Mouse (Mus musculus) natural killer cell, adult 2 months (primary cell): ENCODE data around the gene Susd3.

Experiments
- DNase-seq, 2 experiments: peaks; one replicate each; pipeline ENCODE4 v3.0.0; 2022; ENCODE audit warnings: low spot score in 2 of 2

Gene Susd3

DNA sequence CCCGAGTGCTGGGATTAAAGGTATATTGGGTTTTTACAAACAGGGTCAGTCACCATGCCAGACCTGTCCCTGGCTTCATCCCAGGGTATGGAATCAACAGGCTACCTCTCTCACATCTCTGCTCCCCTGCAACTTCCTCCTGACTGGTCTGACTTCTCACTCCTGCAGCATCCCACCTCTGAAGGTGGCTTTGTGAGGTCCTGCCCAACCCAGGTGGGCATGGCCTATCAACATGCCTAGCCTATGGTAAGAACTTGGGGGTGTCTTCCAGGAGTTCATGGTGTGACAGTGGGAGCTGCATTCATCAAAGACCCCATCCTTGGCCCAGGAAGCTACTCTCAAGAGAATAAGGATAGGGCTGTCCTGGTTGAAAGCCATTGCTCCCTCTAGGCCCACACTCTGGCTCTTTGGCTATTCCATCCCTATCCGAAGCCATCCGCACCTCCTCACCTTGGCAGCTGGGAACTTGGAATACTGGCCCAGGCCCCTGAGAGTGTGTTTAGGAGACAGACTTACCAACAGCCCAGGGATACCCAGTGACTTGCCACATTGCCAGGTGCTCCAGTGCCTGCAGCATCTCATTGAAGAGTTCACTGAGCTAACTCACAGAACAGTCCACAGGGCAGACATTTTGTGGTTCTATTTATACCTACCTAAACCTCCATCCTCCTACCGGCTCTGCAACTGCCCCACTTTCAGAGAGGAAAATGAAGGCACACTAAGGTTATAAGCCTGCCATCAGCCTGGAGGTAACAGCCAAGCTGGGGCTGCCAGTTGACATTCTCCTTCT lies 35.6 kb downstream of the Susd3 start:
- no peak for DNase-seq

DNA sequence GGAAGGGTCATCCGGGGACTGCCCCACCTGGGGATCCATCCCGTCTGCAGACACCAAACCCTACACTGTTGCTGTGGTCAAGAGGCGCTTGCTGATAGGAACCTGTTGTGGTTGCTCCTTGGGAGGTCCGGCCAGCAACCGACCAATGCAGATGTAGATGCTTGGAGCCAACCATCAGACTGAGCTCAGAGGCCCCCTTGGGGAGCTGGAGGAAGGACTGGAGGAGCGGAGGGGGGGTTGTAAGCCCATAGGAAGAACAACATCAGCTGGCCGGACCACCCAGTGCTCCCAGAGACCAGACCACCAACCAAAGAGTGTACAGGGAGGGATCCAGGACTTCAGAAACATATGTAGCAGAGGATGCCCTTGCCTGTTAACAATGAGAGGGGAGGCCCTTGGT lies 39.2 kb downstream of the Susd3 start:
- DNase-seq = no peak

DNA sequence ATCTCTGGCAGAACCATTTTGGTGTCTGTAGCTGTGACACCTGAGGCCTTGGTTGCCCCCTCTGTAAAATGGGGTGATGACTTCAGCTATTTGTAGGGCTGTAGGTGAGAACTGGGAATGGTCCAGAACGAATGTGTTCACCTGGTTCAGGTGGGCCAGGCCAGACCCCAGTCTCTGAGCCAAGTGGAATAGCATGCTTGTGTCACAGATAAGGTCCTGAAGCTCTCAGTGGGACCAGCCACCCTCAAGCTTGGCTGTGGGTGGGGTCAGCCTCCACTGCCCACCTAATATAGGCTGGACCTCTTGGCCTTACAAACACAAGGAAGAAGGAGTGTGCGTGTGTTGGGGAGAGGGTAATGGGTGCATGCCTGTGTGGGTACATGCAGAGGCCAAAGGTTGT lies 42.2 kb downstream of the Susd3 start:
- DNase-seq = no peak

DNA sequence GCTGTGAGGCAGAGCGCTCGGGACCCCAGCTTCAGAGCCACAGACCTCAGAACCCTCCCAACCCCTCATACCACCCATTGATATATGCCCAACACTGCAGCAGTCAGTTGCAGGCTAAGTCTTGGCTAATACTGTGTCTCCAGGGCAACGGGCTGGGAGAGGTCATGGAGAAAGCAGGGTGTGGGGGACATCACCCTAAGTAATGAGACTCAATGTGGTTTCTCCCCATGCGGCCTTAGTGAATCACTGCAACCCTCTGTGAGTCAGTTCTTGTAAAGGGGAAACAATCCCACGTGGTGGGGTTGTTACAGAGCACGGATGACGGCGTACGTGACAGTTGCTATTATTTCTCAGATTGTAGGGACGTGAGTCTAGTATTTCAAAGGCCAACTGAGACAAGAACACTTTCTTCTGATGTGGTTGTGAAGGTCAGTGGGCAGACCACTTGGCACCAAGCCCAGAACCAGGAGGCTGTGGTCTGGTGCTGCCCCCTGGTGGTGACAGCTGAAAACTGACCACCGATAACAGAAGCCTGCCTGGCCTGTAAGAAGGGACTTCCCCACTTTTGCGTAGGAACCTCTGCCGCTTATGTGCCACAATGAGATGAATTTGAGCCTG lies 43.0 kb downstream of the Susd3 start:
- peak; percentile 95 to 98 for DNase-seq

DNA sequence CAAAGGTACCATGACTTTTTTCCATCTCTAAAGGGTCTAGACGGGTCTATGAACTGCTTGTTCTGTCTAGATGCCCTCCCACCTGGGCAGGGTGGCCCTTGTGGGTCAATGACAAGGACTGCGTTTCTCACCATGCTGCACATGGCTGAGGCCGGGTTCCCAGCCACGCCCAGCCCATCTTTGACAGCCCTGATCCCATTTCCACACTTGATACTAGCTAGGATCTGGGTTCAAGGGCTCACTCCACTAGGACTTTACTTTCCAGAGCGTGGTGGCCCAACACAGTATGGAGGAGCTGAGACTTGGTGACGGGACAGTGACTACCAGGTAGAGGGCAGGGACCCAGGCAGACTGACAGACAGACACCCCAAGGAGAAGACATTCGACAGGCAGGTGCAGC lies 46.0 kb downstream of the Susd3 start:
- DNase-seq = no peak

DNA sequence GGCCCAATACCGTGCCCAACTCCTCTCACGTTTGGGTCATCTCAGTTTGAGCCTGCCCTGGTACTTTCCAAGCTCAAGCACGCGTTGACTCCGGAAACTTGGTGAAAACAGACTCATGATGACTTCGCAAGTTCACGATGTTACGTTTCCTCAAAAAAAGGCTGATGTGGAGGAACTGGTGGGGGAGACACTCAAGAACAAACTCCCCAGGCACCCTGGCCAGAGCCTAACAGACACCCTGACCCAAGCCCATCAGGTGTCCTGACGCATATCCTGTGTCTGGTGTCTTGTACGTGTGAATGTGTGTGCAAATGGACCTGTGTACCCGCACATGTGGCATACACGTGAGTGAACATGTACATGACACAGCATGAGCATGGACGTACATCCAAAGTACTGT lies 47.8 kb downstream of the Susd3 start:
- DNase-seq = peak; percentile 66 to 78

DNA sequence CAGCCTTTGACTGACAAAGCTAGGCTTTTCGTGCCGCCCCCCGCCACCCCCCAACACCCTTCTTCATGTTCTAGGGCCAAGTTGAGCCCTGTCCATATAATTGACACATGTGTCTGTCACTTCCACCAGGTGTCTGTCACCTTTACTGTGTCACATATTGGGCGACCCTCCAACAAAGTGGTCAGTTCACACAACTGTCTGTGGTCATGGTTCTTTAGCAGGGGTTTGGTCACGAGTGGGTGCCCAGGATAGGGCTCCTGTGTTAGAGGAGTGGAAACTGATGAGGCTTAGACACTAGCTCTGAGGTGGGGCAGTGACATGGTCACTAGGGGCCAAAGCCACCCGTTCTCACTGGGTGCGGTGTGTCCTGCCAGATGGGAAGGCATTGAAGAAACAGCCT lies 48.6 kb downstream of the Susd3 start:
- DNase-seq = peak; percentile 52 to 66

DNA sequence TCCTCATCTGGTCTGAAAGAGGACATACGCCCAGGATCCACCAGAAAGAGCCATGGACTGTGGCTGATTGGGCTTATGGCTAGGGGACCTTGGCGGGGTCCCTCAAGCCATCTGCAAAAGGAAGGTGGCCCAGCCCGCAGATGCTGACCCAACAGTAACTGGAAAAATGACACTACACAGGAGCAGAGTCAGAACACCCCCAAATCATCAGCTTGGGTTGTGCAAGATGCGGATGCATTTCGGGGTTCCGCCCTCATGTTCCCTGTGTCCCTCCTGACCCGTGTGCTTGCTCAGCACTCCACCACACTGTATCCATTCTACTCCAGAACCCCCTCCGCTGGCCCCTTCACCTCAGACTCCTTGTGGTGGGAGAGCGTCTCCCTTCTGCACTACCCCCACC lies 49.8 kb downstream of the Susd3 start:
- DNase-seq = no peak

DNA sequence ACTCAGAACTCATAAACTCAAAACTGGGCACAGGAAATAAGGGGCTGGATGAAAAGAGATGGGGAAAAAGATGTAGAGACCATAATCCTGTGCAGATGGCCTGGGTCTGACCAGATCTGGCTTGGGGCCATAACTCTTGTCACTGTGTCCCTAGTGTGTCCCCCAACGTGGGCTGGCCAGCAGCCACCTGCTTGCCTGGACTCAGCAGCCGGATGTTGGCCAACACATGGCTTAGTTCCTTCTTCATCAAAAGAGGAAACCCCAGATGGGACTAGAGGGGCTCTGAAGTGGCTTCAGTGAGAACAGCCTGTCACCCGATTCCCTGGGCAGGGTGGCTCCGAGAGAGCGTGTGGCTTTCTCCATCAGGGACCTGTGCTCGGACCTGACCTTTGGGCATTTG lies 51.7 kb downstream of the Susd3 start:
- peak; percentile 34 to 45 for DNase-seq

- no peak for DNase-seq
Observed at GRCm38 (mm10) chr13:49196211-49196610, 52.3 kb downstream of the Susd3 start.

GRCm38 (mm10) chr13:49195651-49196050 lies 52.9 kb downstream of the Susd3 start:
- no peak for DNase-seq

DNA sequence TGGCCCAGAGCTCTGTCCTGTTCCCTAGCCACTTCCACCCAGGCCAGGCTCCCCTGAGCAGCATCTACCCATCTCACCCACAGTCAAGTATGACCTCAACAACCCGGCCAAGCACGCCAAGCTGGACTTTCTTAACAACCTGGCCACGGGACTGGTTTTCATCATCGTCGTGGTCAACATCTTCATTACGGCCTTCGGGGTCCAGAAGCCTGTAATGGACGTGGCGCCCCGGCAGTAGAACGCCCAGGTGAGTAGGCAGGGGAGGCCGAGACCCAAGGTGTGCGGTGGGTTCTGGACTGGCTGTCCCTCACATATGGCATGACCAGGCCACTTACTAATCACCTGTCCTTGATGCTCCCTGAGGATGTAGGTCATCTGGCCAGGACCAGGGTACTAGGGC lies 53.7 kb downstream of the Susd3 start:
- DNase-seq = no peak

DNA sequence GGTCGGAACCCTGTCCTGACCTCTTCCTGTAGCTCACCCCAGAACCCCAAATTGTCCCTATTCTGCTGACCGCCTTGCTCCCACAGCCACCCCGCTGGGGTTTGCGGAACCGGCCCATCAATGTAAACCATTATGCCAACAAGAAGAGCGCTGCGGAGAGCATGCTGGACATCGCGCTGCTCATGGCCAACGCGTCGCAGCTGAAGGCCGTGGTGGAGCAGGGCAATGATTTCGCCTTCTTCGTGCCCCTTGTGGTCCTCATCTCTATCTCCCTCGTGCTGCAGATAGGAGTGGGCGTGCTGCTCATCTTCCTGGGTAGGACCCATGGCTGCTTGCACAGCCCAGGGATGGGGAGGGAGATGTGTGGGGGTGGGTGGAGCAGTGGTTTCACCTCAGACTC lies 54.9 kb downstream of the Susd3 start:
- DNase-seq = no peak

- no peak for DNase-seq
Observed at GRCm38 (mm10) chr13:49192156-49192855, 56.2 kb downstream of the Susd3 start.

DNA sequence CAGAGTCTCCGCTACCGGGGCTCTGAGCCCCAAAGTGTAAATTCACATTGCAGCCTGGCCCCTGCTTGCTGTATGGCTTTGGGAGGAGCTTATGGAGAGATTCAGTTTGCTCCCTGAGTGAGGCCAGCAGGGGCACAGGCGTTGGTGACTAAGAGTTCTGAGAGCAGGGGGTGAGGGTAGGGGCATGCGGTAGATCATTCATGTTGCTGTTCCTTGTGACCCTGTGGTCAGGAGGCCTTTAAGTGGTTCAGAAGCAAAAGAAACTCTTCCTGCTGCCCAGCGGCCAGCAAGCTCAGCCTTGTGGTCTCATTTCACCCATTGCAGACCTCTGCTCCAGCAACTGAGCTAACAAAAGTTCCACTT lies 56.9 kb downstream of the Susd3 start:
- peak; percentile 24 to 49 for DNase-seq

- DNase-seq = no peak
Observed at GRCm38 (mm10) chr13:49190876-49191672, 57.4 kb downstream of the Susd3 start.

DNA sequence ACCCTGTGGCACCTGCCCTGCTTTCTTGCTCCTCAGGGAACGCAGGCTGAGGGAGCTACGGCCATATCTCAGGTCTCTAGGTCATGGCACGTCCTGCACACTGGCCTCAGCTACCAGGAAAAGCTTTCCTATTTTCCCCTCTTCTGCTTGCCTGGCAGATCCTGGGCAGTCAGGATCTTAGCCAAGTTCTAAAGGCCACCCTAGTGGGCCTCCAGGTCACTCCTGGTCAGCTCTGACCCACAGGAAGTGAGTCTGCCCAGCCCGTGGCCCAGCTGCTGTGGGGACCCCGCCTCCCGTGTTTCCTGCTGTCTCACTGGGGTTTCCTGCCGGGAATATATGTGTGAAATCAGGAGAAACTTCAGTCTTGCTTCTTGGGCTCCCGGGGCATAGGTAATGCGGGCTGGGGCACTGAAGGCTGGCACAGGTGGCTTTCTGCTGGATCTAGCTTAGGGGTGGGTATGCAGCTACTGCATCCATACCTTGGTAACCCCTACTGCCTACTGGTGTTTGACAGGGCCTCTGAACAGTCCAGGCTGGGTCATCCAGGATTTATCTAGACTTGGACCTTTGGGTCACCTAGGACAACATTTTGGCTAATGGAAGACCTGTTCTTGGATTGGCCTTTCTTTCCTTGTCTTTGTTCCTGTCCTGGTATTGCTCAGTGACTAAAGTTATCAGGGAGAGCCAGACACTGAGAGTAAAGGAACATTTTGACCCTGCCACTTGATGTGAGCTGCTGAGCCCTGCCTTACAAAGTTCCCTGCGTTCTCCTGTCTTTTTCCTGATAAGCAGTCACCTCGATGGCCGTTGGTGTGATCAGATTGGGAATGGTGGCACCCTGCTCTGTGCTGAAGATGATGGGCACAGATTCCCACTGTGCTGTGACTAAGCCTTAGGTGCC lies 58.3 kb downstream of the Susd3 start:
- DNase-seq = no peak

DNA sequence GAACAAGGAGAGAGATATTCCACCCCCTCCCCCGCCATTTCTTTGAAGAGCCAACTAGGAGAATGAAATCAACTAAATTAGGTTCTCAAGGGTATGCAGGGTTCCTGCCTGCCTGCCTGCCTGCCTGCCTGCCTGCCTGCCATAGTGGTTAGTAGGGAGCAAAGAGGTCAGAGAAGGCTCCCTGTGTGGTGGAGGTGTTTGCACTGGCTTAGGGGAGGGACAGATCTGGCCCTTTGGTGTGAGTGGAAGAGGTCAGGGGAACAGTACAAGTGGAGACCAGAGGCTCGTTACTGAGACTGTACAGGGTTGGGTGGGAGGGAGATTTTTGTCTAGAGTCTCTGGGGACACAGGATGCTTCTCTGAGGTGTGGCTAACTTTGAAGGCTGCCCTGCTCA lies 59.5 kb downstream of the Susd3 start:
- DNase-seq = no peak

GRCm38 (mm10) chr13:49188219-49188965 lies 60.1 kb downstream of the Susd3 start:
- no peak for DNase-seq
